Mouse (Mus musculus): ENCODE results near the gene Unc5c. TPM values are rescaled to one million over a fixed set of nuclear protein-coding genes. Genes with fewer than 3 reads are reported as not detected.

The Unc5c gene
- polyA plus RNA-seq (2015; fragmentation: Illumina TruSeq; extraction: RNeasy Lipid Tissue Mini Kit (QIAGEN cat#74804); ENCODE audit: low read depth, low replicate concordance), result 10.6 TPM

GRCm38 (mm10) chr3:141465104-141465705 lies at the start of gene Unc5c:
Gene Unc5c, plus strand, starts transcription at chr3:141465216.

